Mouse (Mus musculus): ENCODE results near the gene Tgfbr2. TPM values are rescaled to one million over a fixed set of nuclear protein-coding genes. Genes with fewer than 3 reads are reported as not detected.
A peak's percentile ranks its signal among the peaks of the same experiment; 100 is the strongest.

Tgfbr2 gene
- polyA plus RNA-seq (2012; rRNA removed): 11.8 TPM in 2 replicates

DNA sequence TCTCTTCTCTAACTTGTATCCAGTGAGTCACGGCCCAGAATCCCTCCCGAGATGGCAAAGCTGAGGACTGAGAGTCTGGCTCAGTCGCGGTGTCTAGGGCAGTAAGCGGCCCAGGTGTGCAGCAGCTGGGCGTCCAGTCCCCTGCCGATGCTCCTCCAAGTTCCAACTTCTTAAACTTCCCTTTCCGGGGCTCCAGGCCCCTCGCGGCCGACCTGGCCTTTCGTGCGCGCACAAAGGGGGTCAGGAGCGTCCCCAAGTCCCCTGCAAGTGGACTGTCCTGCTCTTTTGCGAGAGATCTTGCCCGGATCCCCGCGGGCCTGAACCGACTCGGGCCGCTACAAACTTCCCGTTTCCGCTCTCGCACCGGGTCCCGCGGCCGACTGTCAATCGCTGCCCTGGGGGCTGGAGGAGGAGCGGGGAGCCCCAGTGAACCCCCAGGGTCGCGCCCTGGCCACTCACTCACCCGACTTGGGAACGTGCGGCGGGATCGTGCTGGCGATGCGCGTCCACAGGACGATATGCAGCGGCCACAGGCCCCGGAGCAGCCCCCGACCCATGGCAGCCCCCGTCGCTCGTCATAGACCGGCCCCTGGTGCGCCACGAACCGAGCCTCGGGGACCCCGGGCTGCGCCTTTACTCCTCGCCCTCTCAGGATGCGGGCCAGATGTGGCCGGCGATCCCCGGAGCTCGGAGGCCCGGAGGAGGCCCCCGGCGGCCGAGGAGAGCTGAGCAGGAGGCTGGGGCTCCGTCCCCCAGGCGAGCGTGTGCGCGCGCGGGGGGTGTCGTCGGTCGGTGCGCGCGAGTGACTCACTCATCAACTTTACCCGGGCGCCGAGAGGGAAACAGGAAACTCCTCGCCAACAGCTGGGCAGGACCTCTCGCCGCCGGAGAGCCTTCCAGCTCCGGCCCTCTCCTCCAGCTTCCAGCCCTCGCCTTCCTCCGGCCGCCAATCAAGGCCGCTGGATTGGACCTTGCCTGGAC is at the start of gene Tgfbr2:
Tgfbr2 (minus strand) TSS at position 880 of the 981 bp plus-strand sequence.
- no peak for TF ChIP-seq POLR2A (IDR thresholded peaks at IDR 0.05; ENCODE audit: extremely low read depth, insufficient read depth, low read length)
- TF ChIP-seq CTCF (IDR thresholded peaks at IDR 0.05; ENCODE audit: extremely low read depth, insufficient read depth, low read length): no peak
- H3K4me1 ChIP-seq (ENCODE audit: control insufficient read depth, insufficient read depth, low read length): no peaks in the 10 kb centered on the region
- peak within 1 kb of the TSS; percentile 95 for H3K27ac ChIP-seq (ENCODE audit: insufficient read depth, low read length)
- peak within 1 kb of the TSS; percentile 53 for H3K4me3 ChIP-seq (ENCODE audit: insufficient read depth, low read length)

DNA sequence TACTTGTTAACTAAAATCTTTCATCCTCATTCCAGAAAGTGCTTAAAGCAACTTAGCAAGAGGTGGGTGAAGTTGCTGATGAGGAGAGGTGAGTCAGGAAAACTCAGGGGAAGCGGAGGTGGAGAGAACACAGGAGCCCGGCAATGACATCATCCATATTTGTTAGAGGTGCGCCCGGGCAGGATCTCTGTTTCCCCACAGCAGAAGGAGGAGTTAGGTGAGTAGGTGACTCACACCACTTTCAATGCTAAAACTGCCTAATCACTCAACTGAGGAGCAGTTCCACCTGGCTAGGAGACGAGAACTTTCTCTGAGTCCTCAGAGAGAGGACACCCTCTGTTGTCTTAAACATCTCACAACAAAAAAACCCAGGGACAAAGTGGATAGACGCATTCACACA is 48.2 kb upstream of the Tgfbr2 start:
- H3K4me1 ChIP-seq (ENCODE audit: control insufficient read depth, insufficient read depth, low read length): no peaks in the 10 kb centered on the region
- H3K4me3 ChIP-seq (ENCODE audit: insufficient read depth, low read length): no peak overlapping the region
- TF ChIP-seq POLR2A (IDR thresholded peaks at IDR 0.05; ENCODE audit: extremely low read depth, insufficient read depth, low read length) (no peak), CTCF (IDR thresholded peaks at IDR 0.05; ENCODE audit: extremely low read depth, insufficient read depth, low read length) (no peak)
- no peak overlapping the region for H3K27ac ChIP-seq (ENCODE audit: insufficient read depth, low read length)

DNA sequence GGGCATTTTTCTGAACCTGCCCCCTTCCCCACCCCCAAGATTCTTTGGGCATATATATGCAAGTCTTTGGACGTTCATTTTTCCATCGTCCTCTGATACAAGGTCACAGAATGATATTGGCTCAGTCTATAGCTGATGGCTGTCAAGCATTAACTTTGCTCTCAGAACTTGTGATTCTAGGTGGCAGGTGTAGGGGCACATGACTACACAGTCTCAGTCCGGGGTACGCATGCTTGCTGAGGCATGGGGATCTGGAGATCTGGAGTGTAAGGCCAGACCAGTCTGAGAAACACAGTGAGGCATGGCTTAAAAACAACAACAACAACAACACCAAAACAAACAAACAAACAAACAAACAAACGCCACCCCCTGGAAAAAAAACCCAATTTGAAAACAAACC is 47.5 kb upstream of the Tgfbr2 start:
- TF ChIP-seq POLR2A (IDR thresholded peaks at IDR 0.05; ENCODE audit: extremely low read depth, insufficient read depth, low read length) (no peak), CTCF (IDR thresholded peaks at IDR 0.05; ENCODE audit: extremely low read depth, insufficient read depth, low read length) (no peak)
- no peak overlapping the region for H3K27ac ChIP-seq (ENCODE audit: insufficient read depth, low read length)

DNA sequence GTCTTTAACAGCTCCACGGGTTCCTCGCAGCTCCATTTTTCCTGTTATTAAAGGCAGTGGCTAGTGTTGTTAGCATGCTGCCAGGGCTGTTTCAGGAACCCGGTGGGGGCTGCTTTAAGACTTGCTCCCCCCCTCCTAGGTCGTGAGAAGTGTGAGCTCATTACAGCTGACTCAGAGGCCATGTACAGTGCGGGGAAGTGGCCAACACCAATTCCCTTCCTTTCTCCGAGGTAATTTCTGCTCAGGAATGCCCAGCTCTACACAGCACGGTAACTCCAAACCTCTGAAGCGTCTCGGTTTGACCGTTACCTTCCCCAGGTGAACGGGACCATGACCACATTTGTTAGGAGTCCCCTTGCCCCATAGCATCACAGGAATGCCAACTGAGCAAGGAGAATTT is 46.8 kb upstream of the Tgfbr2 start:
- no peak overlapping the region for H3K27ac ChIP-seq (ENCODE audit: insufficient read depth, low read length)
- H3K4me1 ChIP-seq (ENCODE audit: control insufficient read depth, insufficient read depth, low read length): no peaks in the 10 kb centered on the region
- H3K4me3 ChIP-seq (ENCODE audit: insufficient read depth, low read length): no peak overlapping the region
- TF ChIP-seq POLR2A (IDR thresholded peaks at IDR 0.05; ENCODE audit: extremely low read depth, insufficient read depth, low read length) (no peak), CTCF (IDR thresholded peaks at IDR 0.05; ENCODE audit: extremely low read depth, insufficient read depth, low read length) (no peak)

More for the DNA sequence above, 47.5 kb upstream of the Tgfbr2 start:
- no peak overlapping the region for H3K4me3 ChIP-seq (ENCODE audit: insufficient read depth, low read length)
- H3K4me1 ChIP-seq (ENCODE audit: control insufficient read depth, insufficient read depth, low read length): no peaks in the 10 kb centered on the region

DNA sequence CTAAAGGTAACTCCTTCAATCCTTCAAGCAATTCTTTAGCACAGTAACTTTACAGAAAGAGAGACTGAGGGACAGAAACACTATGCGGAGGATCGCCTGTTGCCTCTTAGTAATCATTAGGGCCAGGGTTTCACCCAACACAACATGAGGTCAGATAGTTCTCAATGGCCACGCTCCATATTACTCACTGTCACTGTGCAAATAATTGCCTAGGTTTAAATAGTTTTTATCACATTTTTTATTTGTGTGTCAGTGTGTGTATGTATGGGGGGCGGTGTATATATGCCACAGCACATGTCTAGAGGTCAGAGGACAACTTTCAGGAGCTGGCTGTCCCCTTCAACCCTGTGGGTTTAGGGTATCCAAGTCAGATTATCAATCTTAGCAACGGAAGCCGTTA is 46.4 kb upstream of the Tgfbr2 start:
- no peak overlapping the region for H3K4me3 ChIP-seq (ENCODE audit: insufficient read depth, low read length)
- H3K27ac ChIP-seq (ENCODE audit: insufficient read depth, low read length): no peak overlapping the region
- TF ChIP-seq CTCF (IDR thresholded peaks at IDR 0.05; ENCODE audit: extremely low read depth, insufficient read depth, low read length): no peak
- TF ChIP-seq POLR2A (IDR thresholded peaks at IDR 0.05; ENCODE audit: extremely low read depth, insufficient read depth, low read length): no peak
- H3K4me1 ChIP-seq (ENCODE audit: control insufficient read depth, insufficient read depth, low read length): no peaks in the 10 kb centered on the region

DNA sequence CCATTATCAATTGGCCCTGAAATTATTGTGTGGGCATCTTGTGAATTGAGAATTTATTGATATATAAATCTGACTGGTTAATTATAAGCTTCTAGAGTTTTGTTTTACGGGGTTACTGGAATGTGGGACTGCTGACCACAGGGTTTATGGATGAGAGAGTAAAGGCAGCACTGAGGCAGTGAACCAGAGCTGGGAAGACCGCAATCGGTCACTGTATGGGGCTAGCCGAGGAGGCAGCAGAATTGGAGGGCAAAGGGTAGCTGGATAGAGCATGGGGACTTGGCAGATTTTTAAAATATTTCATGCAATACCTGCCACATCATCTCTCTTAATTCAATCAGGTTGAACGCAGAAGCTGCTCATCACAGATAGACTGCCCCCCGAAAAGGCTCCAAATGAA is 45.5 kb upstream of the Tgfbr2 start:
- no peak for TF ChIP-seq POLR2A (IDR thresholded peaks at IDR 0.05; ENCODE audit: extremely low read depth, insufficient read depth, low read length)
- TF ChIP-seq CTCF (IDR thresholded peaks at IDR 0.05; ENCODE audit: extremely low read depth, insufficient read depth, low read length): no peak
- Histone ChIP-seq H3K4me3 (ENCODE audit: insufficient read depth, low read length) (no peak overlapping the region), H3K27ac (ENCODE audit: insufficient read depth, low read length) (no peak overlapping the region), H3K4me1 (ENCODE audit: control insufficient read depth, insufficient read depth, low read length) (no peaks in the 10 kb centered on the region)

DNA sequence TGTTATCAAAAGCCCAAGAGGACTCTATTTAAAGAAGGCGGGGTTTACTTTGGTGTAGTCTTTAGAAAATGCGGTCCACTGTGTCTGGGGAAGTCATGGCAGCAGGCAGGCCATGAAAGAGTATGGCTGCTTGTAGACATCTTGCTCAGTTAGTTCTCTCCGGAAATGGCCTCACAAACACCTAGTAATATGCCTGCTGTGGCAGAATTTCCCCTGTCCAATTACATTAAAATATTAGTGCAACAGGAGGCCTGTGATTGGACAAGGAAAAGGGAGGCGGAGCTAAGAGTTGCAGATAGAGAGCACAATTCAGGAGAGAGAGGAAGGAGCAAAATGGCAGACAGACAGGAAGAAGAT is 45.0 kb upstream of the Tgfbr2 start:
- H3K4me3 ChIP-seq (ENCODE audit: insufficient read depth, low read length): no peak overlapping the region

DNA sequence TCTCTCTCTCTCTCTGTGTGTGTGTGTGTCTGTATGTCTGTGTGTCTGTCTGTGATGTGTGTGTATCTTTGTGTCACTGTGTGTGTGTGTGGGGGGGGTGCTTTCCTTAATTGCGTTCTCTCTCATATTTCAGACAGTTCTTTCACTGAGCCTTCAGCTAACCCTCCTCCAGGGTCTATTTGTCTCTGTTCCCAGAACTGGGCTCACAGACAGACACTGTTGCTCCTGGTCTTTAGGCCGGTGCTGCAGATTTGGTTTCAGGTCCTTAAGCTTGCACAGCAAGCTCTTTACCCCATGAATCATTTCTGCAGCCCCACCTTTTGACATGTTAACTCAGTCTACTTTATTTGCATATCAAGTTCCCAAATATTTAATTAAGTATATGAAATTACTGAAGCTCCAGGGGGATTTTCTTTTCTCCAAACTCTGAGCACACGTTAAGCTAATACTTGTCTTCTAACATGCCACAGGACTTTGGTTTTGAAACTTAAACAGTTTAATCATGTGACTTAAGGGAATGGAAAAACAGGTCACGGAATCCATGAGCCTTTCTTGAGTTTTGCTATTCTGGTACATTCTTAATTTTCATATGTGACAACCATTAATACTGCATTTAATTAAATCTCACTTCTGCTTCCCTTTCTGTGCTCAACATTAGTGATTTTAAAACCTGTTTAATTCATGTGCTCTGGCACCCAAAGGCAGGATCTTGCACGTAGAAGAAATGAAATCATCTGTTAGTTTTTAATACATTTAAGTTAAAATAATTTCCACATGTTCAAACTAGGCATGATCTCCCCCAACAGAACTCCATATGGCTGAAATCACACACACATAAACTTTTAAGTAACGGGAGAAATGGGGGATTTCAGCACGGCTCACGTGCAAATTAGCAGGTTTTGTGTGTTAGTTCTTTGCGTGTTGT is 44.3 kb upstream of the Tgfbr2 start:
- Histone ChIP-seq H3K27ac (ENCODE audit: insufficient read depth, low read length) (no peak overlapping the region), H3K4me1 (ENCODE audit: control insufficient read depth, insufficient read depth, low read length) (no peaks in the 10 kb centered on the region), H3K4me3 (ENCODE audit: insufficient read depth, low read length) (no peak overlapping the region)
- TF ChIP-seq CTCF (IDR thresholded peaks at IDR 0.05; ENCODE audit: extremely low read depth, insufficient read depth, low read length) (no peak), POLR2A (IDR thresholded peaks at IDR 0.05; ENCODE audit: extremely low read depth, insufficient read depth, low read length) (no peak)

More for the DNA sequence above, 45.0 kb upstream of the Tgfbr2 start:
- no peaks in the 10 kb centered on the region for H3K4me1 ChIP-seq (ENCODE audit: control insufficient read depth, insufficient read depth, low read length)
- H3K27ac ChIP-seq (ENCODE audit: insufficient read depth, low read length): no peak overlapping the region
- TF ChIP-seq POLR2A (IDR thresholded peaks at IDR 0.05; ENCODE audit: extremely low read depth, insufficient read depth, low read length): no peak
- no peak for TF ChIP-seq CTCF (IDR thresholded peaks at IDR 0.05; ENCODE audit: extremely low read depth, insufficient read depth, low read length)

DNA sequence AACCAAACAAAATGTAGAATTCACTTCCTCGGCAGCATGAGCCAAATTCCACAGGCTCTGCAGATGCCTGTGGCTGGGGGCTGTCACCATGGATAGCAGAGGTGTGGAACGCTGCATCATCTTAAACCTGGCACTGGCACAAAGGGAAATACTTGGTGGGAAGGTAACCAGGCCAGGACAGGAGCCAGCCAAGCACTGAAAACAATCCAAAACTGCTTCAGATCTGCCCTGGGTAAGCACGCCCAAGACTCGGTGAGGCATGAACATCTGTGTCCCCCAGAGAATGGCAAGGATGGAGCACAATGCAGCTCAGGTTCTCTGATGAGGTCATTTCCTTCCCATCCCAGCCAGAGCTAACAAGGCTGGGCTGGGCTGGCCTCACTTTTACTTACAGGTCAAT is 43.6 kb upstream of the Tgfbr2 start:
- Histone ChIP-seq H3K27ac (ENCODE audit: insufficient read depth, low read length) (0 out of 2 replicates have a peak overlapping the region, but pooled peaks have one; percentile 75), H3K4me1 (ENCODE audit: control insufficient read depth, insufficient read depth, low read length) (no peaks in the 10 kb centered on the region), H3K4me3 (ENCODE audit: insufficient read depth, low read length) (no peak overlapping the region)
- TF ChIP-seq POLR2A (IDR thresholded peaks at IDR 0.05; ENCODE audit: extremely low read depth, insufficient read depth, low read length): no peak
- no peak for TF ChIP-seq CTCF (IDR thresholded peaks at IDR 0.05; ENCODE audit: extremely low read depth, insufficient read depth, low read length)

Data from cortical plate, adult 2 months (tissue).